Mouse (Mus musculus): ENCODE results near the gene Agap1.

The Agap1 gene

GRCm38 (mm10) chr1:89457126-89458031 lies 2.8 kb downstream of the Agap1 start:
- DNase-seq (ENCODE audit: low read depth, low spot score) = no peak

- DNase-seq (ENCODE audit: low read depth, low spot score) = no peak
Measured at GRCm38 (mm10) chr1:89461881-89462280, 7.3 kb downstream of the Agap1 start.

GRCm38 (mm10) chr1:89463138-89463537 lies 8.5 kb downstream of the Agap1 start:
- no peak for DNase-seq (ENCODE audit: low read depth, low spot score)

GRCm38 (mm10) chr1:89465417-89466002 lies 10.9 kb downstream of the Agap1 start:
- no peak for DNase-seq (ENCODE audit: low read depth, low spot score)

- DNase-seq (ENCODE audit: low read depth, low spot score) = no peak
Measured at GRCm38 (mm10) chr1:89467321-89468069, 12.9 kb downstream of the Agap1 start.

GRCm38 (mm10) chr1:89468141-89468540 lies 13.5 kb downstream of the Agap1 start:
- no peak for DNase-seq (ENCODE audit: low read depth, low spot score)

GRCm38 (mm10) chr1:89471430-89471829 lies 16.8 kb downstream of the Agap1 start:
- no peak for DNase-seq (ENCODE audit: low read depth, low spot score)

GRCm38 (mm10) chr1:89471891-89472290 lies 17.3 kb downstream of the Agap1 start:
- DNase-seq (ENCODE audit: low read depth, low spot score) = no peak

GRCm38 (mm10) chr1:89473946-89474345 lies 19.3 kb downstream of the Agap1 start:
- DNase-seq (ENCODE audit: low read depth, low spot score) = no peak

GRCm38 (mm10) chr1:89474853-89475252 lies 20.2 kb downstream of the Agap1 start:
- no peak for DNase-seq (ENCODE audit: low read depth, low spot score)

- no peak for DNase-seq (ENCODE audit: low read depth, low spot score)
Measured at GRCm38 (mm10) chr1:89477033-89477432, 22.4 kb downstream of the Agap1 start.

GRCm38 (mm10) chr1:89478571-89479460 lies 24.2 kb downstream of the Agap1 start:
- no peak for DNase-seq (ENCODE audit: low read depth, low spot score)

- no peak for DNase-seq (ENCODE audit: low read depth, low spot score)
Measured at GRCm38 (mm10) chr1:89481154-89481553, 26.5 kb downstream of the Agap1 start.

GRCm38 (mm10) chr1:89482812-89483211 lies 28.2 kb downstream of the Agap1 start:
- no peak for DNase-seq (ENCODE audit: low read depth, low spot score)

GRCm38 (mm10) chr1:89486891-89487290 lies 32.3 kb downstream of the Agap1 start:
- DNase-seq (ENCODE audit: low read depth, low spot score) = no peak

- DNase-seq (ENCODE audit: low read depth, low spot score) = no peak
Measured at GRCm38 (mm10) chr1:89489111-89489971, 34.7 kb downstream of the Agap1 start.

- no peak for DNase-seq (ENCODE audit: low read depth, low spot score)
Measured at GRCm38 (mm10) chr1:89493177-89493576, 38.6 kb downstream of the Agap1 start.

GRCm38 (mm10) chr1:89494816-89495215 lies 40.2 kb downstream of the Agap1 start:
- no peak for DNase-seq (ENCODE audit: low read depth, low spot score)

- no peak for DNase-seq (ENCODE audit: low read depth, low spot score)
Measured at GRCm38 (mm10) chr1:89496204-89496603, 41.6 kb downstream of the Agap1 start.

GRCm38 (mm10) chr1:89500925-89501324 lies 46.3 kb downstream of the Agap1 start:
- DNase-seq (ENCODE audit: low read depth, low spot score) = no peak
